10 mouse cellular contexts compared by ENCODE assay signal in genomic region chr14:20093493-20093892, GRCm38 (mm10). TPM values are rescaled to one million over a fixed set of nuclear protein-coding genes. Genes with fewer than 3 reads are reported as not detected.
A peak's percentile ranks its signal among the peaks of the same experiment; 100 is the strongest.
DNase-seq lines count a peak whose midpoint lies in the region; ATAC-seq and TF ChIP-seq lines count a peak whose summit lies in the region.
"Had no signal": no experiment of that assay in that cellular context is flagged by ENCODE, and none has a peak within 500 bp of the region (broad histone marks: within the 10 kb centered on the region; RNA-seq: fewer than 3 reads in every experiment).

No protein-coding gene starts in this region.

- WGBS in lung, embryonic 14.5 days: 17% methylated on average over 7 of the region's 7 CpGs
- WGBS in lung, adult 2 months: 17% methylated on average over 7 of the region's 7 CpGs
- WGBS in embryonic facial prominence, embryonic 10.5 days: 23% methylated on average over 7 of the region's 7 CpGs

- no peak overlapping the region for H3K9ac ChIP-seq in lung, embryonic 14.5 days

- H3K4me2 ChIP-seq in lung, embryonic 14.5 days: no peak overlapping the region

- H3K27me3 ChIP-seq in lung, embryonic 14.5 days (ENCODE audit: insufficient read depth, low read length): 0 out of 2 replicates have a peak, but pooled peaks cover 3% of the 10 kb centered on the region
- no peaks in the 10 kb centered on the region for H3K27me3 ChIP-seq in embryonic facial prominence, embryonic 10.5 days (replicated peaks; ENCODE audit: low read depth, poor library complexity, severe bottlenecking)

- TF ChIP-seq POLR2A in lung, adult 2 months (IDR thresholded peaks at IDR 0.05; ENCODE audit: borderline replicate concordance, extremely low read depth, low read depth, low read length): no peak

- H3K9me3 ChIP-seq in lung, embryonic 14.5 days (ENCODE audit: low read depth, low read length): no peaks in the 10 kb centered on the region
- H3K9me3 ChIP-seq in embryonic facial prominence, embryonic 10.5 days: no peaks in the 10 kb centered on the region

- no peak for ATAC-seq in CD4-positive, CD25-positive, alpha-beta regulatory T cell, adult 4 months
- no peak for ATAC-seq in lung, embryonic 14.5 days (ENCODE audit: insufficient read depth)

- no peak for TF ChIP-seq CTCF in lung, embryonic 14.5 days (IDR thresholded peaks at IDR 0.05; ENCODE audit: low read depth)
- TF ChIP-seq CTCF in lung, adult 2 months (IDR thresholded peaks at IDR 0.05; ENCODE audit: insufficient read depth, low read length): no peak

- H3K4me3 ChIP-seq in lung, embryonic 14.5 days (ENCODE audit: low read depth, low read length): no peak overlapping the region
- H3K4me3 ChIP-seq in lung, adult 2 months (replicated peaks; ENCODE audit: extremely low read depth, low read depth, low read length): no peak overlapping the region
- no peak overlapping the region for H3K4me3 ChIP-seq in embryonic facial prominence, embryonic 10.5 days
- H3K4me3 ChIP-seq: megakaryocyte, embryonic 14.5 days had no signal

- no peaks in the 10 kb centered on the region for H3K4me1 ChIP-seq in lung, embryonic 14.5 days (ENCODE audit: insufficient read depth)
- H3K4me1 ChIP-seq in lung, adult 2 months (ENCODE audit: control insufficient read depth, insufficient read depth, low read length): peaks cover 8% of the 10 kb centered on the region
- H3K4me1 ChIP-seq in embryonic facial prominence, embryonic 10.5 days: no peaks in the 10 kb centered on the region

- DNase-seq in CD4-positive, CD25-positive, alpha-beta regulatory T cell, adult 2 months (ENCODE audit: low read depth, low spot score): peak; percentile 25
- DNase-seq in lung, embryonic 14.5 days: peak; percentile 90
- DNase-seq in lung, adult 2 months: no peak
- DNase-seq in embryonic facial prominence, embryonic 10.5 days (ENCODE audit: low spot score): peak; percentile 68
- peak; percentile 62 for DNase-seq in ovary, postnatal 14 days (ENCODE audit: low spot score)
- DNase-seq in spleen, postnatal 36 days (ENCODE audit: low spot score in 2 of 2): no peak
- DNase-seq in right cerebral cortex, postnatal 25 days: no peak
- DNase-seq: cerebellum, postnatal 25 days had no signal

- no peak overlapping the region for H3K27ac ChIP-seq in lung, embryonic 14.5 days (ENCODE audit: low read depth)
- no peak overlapping the region for H3K27ac ChIP-seq in embryonic facial prominence, embryonic 10.5 days (replicated peaks)

- H3K36me3 ChIP-seq in lung, embryonic 14.5 days (ENCODE audit: insufficient read depth): no peaks in the 10 kb centered on the region
- H3K36me3 ChIP-seq in embryonic facial prominence, embryonic 10.5 days (replicated peaks): no peaks in the 10 kb centered on the region

RNA-seq across cellular contexts. Expression of gene Saysd1, which starts 44.8 kb away (rescaled TPM):
- 10 to 100 TPM; 23.8 to 34.8 TPM for polyA plus RNA-seq in CD4-positive, CD25-positive, alpha-beta regulatory T cell, adult 4 months (2017; shearing (Covaris generic))
- polyA plus RNA-seq in lung, embryonic 14.5 days (2014; fragmentation: Nextera tagmentation; extraction: Ambion mirVana): 12.7 and 13.5 TPM in 2 replicates
- 9.9 and 11.9 TPM in 2 replicates for polyA plus RNA-seq in lung, adult 2 months (2012; rRNA removed)
- polyA plus RNA-seq in embryonic facial prominence, embryonic 10.5 days (2016; fragmentation: Nextera tagmentation; extraction: Ambion mirVana): 9.2 and 11.1 TPM in 2 replicates

Comparison
In these comparisons a context has a peak if more than half of its experiments do, and no peak if none do; other contexts are left out.
1. DNase-seq: peak in CD4-positive, CD25-positive, alpha-beta regulatory T cell, adult 2 months (single experiment), lung, embryonic 14.5 days (single experiment), embryonic facial prominence, embryonic 10.5 days (single experiment) and ovary, postnatal 14 days (single experiment); none in lung, adult 2 months (single experiment), spleen, postnatal 36 days (0 of 2) and right cerebral cortex, postnatal 25 days (single experiment).